Mouse (Mus musculus) heart, postnatal 14 days (tissue): ENCODE data around the gene Sipa1l2. TPM values are rescaled to one million over a fixed set of nuclear protein-coding genes. Genes with fewer than 3 reads are reported as not detected.

ENCODE experiments used
- DNase-seq, 2 experiments: peaks; one replicate each; pipeline ENCODE4 v3.0.0; 2021 to 2022
- intact Hi-C: fragments of 180-260 bp; cut with DNase I; formaldehyde crosslinking; loops from one replicate; pipeline ENCODE4 v1.15.1; 2025
- total RNA-seq, 2 experiments: library from RNA; stranded (reverse); gene quantifications; 2 replicates each; pipeline ENCODE4 v1.2.3; 2021

Gene Sipa1l2
- total RNA-seq, 2 experiments from 2014 or later = 46.6 to 48.3 TPM

- DNase-seq = no peak
- intact Hi-C loops = no loop called here
Observed at GRCm38 (mm10) chr8:125518951-125519350, 50.7 kb downstream of the Sipa1l2 start.

GRCm38 (mm10) chr8:125518301-125518700, 51.3 kb downstream of the Sipa1l2 start:
- DNase-seq = peak; percentile 36 to 39
- intact Hi-C loops = no loop called here

GRCm38 (mm10) chr8:125517397-125517796, 52.2 kb downstream of the Sipa1l2 start:
- no peak for DNase-seq
- intact Hi-C loops = no loop called here

GRCm38 (mm10) chr8:125516115-125516905, 53.3 kb downstream of the Sipa1l2 start:
- intact Hi-C loops = no loop called here
- no peak for DNase-seq

GRCm38 (mm10) chr8:125515665-125516064, 53.9 kb downstream of the Sipa1l2 start:
- intact Hi-C loops = loop anchor here (2.0 kb wide), 1 partner anchor 53 kb away; the partner anchor contains the start of gene Sipa1l2
- peak in 1 of 2 experiments; percentile 16 for DNase-seq

GRCm38 (mm10) chr8:125513935-125514334, 55.7 kb downstream of the Sipa1l2 start:
- DNase-seq = peak; percentile 32 to 36
- intact Hi-C loops = loop anchor here (2.0 kb wide), 1 partner anchor 55 kb away; the partner anchor contains the start of gene Sipa1l2

- no peak for DNase-seq
- intact Hi-C loops = no loop called here
Observed at GRCm38 (mm10) chr8:125513242-125513866, 56.3 kb downstream of the Sipa1l2 start.

GRCm38 (mm10) chr8:125512561-125512960, 57.0 kb downstream of the Sipa1l2 start:
- intact Hi-C loops = no loop called here
- DNase-seq = no peak

GRCm38 (mm10) chr8:125510861-125511668, 58.5 kb downstream of the Sipa1l2 start:
- intact Hi-C loops = no loop called here
- no peak for DNase-seq

GRCm38 (mm10) chr8:125509776-125510175, 59.8 kb downstream of the Sipa1l2 start:
- DNase-seq = peak; percentile 52 to 63
- intact Hi-C loops = no loop called here

- intact Hi-C loops = no loop called here
- no peak for DNase-seq
Observed at GRCm38 (mm10) chr8:125509175-125509574, 60.4 kb downstream of the Sipa1l2 start.

GRCm38 (mm10) chr8:125507291-125507690, 62.3 kb downstream of the Sipa1l2 start:
- intact Hi-C loops = no loop called here
- no peak for DNase-seq

- peak; percentile 33 to 47 for DNase-seq
Observed at GRCm38 (mm10) chr8:125504605-125505257, 64.9 kb downstream of the Sipa1l2 start.

GRCm38 (mm10) chr8:125503808-125504207, 65.8 kb downstream of the Sipa1l2 start:
- DNase-seq = no peak
- intact Hi-C loops = no loop called here

More at GRCm38 (mm10) chr8:125504605-125505257, 64.9 kb downstream of the Sipa1l2 start:
- intact Hi-C loops = no loop called here

- no peak for DNase-seq
- intact Hi-C loops = no loop called here
Observed at GRCm38 (mm10) chr8:125502828-125503227, 66.8 kb downstream of the Sipa1l2 start.

- no peak for DNase-seq
- intact Hi-C loops = no loop called here
Observed at GRCm38 (mm10) chr8:125500005-125500404, 69.6 kb downstream of the Sipa1l2 start.

GRCm38 (mm10) chr8:125498508-125498907, 71.1 kb downstream of the Sipa1l2 start:
- intact Hi-C loops = no loop called here
- DNase-seq = no peak

GRCm38 (mm10) chr8:125495545-125495944, 74.1 kb downstream of the Sipa1l2 start:
- intact Hi-C loops = no loop called here
- DNase-seq = no peak

- DNase-seq = no peak
- intact Hi-C loops = no loop called here
Observed at GRCm38 (mm10) chr8:125493254-125493815, 76.3 kb downstream of the Sipa1l2 start.

- no peak for DNase-seq
- intact Hi-C loops = no loop called here
Observed at GRCm38 (mm10) chr8:125492416-125492815, 77.2 kb downstream of the Sipa1l2 start.
